Mouse (Mus musculus): ENCODE data around the gene Mipep.

- TF ChIP-seq EP300 (IDR thresholded peaks at IDR 0.05; ENCODE audit: low read depth in 1 of 2, low read length in 2 of 2) (no peak), CTCF (IDR thresholded peaks at IDR 0.05 in 2 of 3, conservative IDR thresholded peaks at IDR 0.05 in 1 of 3; ENCODE audit: control insufficient read depth in 1 of 3, insufficient read depth in 1 of 3, low read depth in 2 of 3, low read length in 3 of 3, poor library complexity in 1 of 3, severe bottlenecking in 1 of 3) (no peak), POLR2A (IDR thresholded peaks at IDR 0.05; ENCODE audit: control insufficient read depth in 1 of 2, insufficient read depth in 1 of 2, low read depth in 1 of 2, low read length in 2 of 2, poor library complexity in 1 of 2) (no peak), GABPA (IDR thresholded peaks at IDR 0.05; ENCODE audit: low read depth, low read length) (no peak), ETS1 (IDR thresholded peaks at IDR 0.05; ENCODE audit: low read depth, low read length) (no peak), ELF1 (IDR thresholded peaks at IDR 0.05; ENCODE audit: low read depth, low read length) (no peak), E2F4 (IDR thresholded peaks at IDR 0.05; ENCODE audit: borderline replicate concordance, low read depth, low read length) (no peak), TAL1 (IDR thresholded peaks at IDR 0.05; ENCODE audit: low read length) (no peak), MAX (IDR thresholded peaks at IDR 0.05; ENCODE audit: low read length) (no peak), USF2 (IDR thresholded peaks at IDR 0.05; ENCODE audit: borderline replicate concordance in 1 of 2, insufficient read depth in 1 of 2, low read depth in 1 of 2, low read length in 2 of 2) (no peak), NELFE (IDR thresholded peaks at IDR 0.05; ENCODE audit: low read depth, low read length) (no peak)
Observed at GRCm38 (mm10) chr14:60898086-60898667, 113.8 kb downstream of the Mipep start.

Data from MEL (cell line).